Mouse (Mus musculus): ENCODE data around the gene Mageb16. TPM values are rescaled to one million over a fixed set of nuclear protein-coding genes. Genes with fewer than 3 reads are reported as not detected.

Mageb16 gene
- 0.15 TPM in 1 of 2 replicates, not detected in the other for polyA plus RNA-seq (2015; fragmentation: Nextera tagmentation; extraction: Ambion mirVana)

GRCm38 (mm10) chrX:79671411-79671810, at the start of gene Mageb16:
Mageb16 (minus strand) TSS chrX:79671435.
- H3K9ac ChIP-seq (replicated peaks) = no peak within 1 kb of the TSS
- H3K4me2 ChIP-seq (replicated peaks) = no peak within 1 kb of the TSS
- no peaks in the 10 kb centered on the region for H3K27me3 ChIP-seq
- no peaks in the 10 kb centered on the region for H3K36me3 ChIP-seq
- H3K27ac ChIP-seq = no peak within 1 kb of the TSS
- H3K9me3 ChIP-seq = no peaks in the 10 kb centered on the region
- no peak for ATAC-seq
- no peak within 1 kb of the TSS for H3K4me3 ChIP-seq (replicated peaks)
- WGBS = 67% methylated on average over 8 of the region's 8 CpGs
- no peaks in the 10 kb centered on the region for H3K4me1 ChIP-seq (replicated peaks)

- Histone ChIP-seq H3K27ac (no peak overlapping the region), H3K4me1 (replicated peaks) (no peaks in the 10 kb centered on the region), H3K9ac (replicated peaks) (no peak overlapping the region), H3K27me3 (no peaks in the 10 kb centered on the region), H3K36me3 (no peaks in the 10 kb centered on the region), H3K4me3 (replicated peaks) (no peak overlapping the region), H3K9me3 (no peaks in the 10 kb centered on the region), H3K4me2 (replicated peaks) (no peak overlapping the region)
- ATAC-seq = no peak
- 47% methylated on average over 2 of the region's 2 CpGs for WGBS
Observed at GRCm38 (mm10) chrX:79651091-79651490, 20.1 kb downstream of the Mageb16 start.

DNA sequence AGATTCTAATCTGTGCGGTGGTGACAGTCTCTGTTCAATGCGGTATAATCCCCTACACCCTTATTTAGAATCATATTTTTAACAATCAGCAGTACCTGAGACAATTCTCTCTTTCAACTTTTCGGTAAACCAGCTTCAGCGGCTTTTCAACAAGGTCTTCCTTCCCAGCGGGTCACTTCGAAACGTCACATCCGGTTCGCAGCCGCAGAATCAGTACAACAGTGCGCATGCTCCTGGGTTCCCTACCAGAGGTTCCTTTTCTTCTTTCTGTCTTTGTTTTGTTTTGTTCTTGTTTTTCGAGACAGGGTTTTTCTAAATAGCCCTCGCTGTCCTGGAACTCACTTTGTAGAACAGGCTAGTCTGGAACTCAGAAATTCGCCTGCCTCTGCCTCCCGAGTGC, 35.8 kb downstream of the Mageb16 start:
- H3K9ac ChIP-seq (replicated peaks) = no peak overlapping the region
- no peaks in the 10 kb centered on the region for H3K36me3 ChIP-seq
- ATAC-seq = no peak
- H3K27ac ChIP-seq = no peak overlapping the region
- no peak overlapping the region for H3K4me3 ChIP-seq (replicated peaks)
- no peaks in the 10 kb centered on the region for H3K4me1 ChIP-seq (replicated peaks)
- no peaks in the 10 kb centered on the region for H3K9me3 ChIP-seq
- H3K27me3 ChIP-seq = no peaks in the 10 kb centered on the region
- 87% methylated on average over 15 of the region's 15 CpGs for WGBS
- no peak overlapping the region for H3K4me2 ChIP-seq (replicated peaks)

GRCm38 (mm10) chrX:79606462-79606861, 64.8 kb downstream of the Mageb16 start:
- H3K27ac ChIP-seq = no peak overlapping the region
- H3K4me1 ChIP-seq (replicated peaks) = no peaks in the 10 kb centered on the region
- no peak for ATAC-seq
- H3K9ac ChIP-seq (replicated peaks) = no peak overlapping the region
- H3K9me3 ChIP-seq = no peaks in the 10 kb centered on the region
- no peak overlapping the region for H3K4me3 ChIP-seq (replicated peaks)
- no peak overlapping the region for H3K4me2 ChIP-seq (replicated peaks)
- no peaks in the 10 kb centered on the region for H3K36me3 ChIP-seq
- 81% methylated on average over 2 of the region's 2 CpGs for WGBS
- H3K27me3 ChIP-seq = no peaks in the 10 kb centered on the region

Other genes with a start within 250 kb of the Mageb16 start
- gene Gm7173, start 154.2 kb downstream of the Mageb16 start, polyA plus RNA-seq (2015; fragmentation: Nextera tagmentation; extraction: Ambion mirVana) = 0.73 and 0.81 TPM in 2 replicates

All from midbrain, embryonic 13.5 days (tissue).